Mouse (Mus musculus) lung, adult 2 months (tissue): ENCODE measurements at regions not wholly inside any gene's neighbourhood (a gene's known extent, or its start where the extent isn't known, plus 50 kb on each side); places are given as distances from the start of the nearest gene placed in this dataset.

Source experiments
- CTCF ChIP-seq: fragments of 200-500 bp; IDR thresholded peaks from 2 replicates; pipeline ENCODE4 v1.5.1; 2011; ENCODE audit warnings: mild to moderate bottlenecking, low read length, control low read depth; ENCODE audit not compliant: insufficient read depth
- POLR2A ChIP-seq: fragments of 200-500 bp; IDR thresholded peaks from 2 replicates; pipeline ENCODE4 v1.6.1; 2011; ENCODE audit warnings: low read depth, mild to moderate bottlenecking, control low read depth, low read length, borderline replicate concordance; ENCODE audit errors: extremely low read depth

DNA sequence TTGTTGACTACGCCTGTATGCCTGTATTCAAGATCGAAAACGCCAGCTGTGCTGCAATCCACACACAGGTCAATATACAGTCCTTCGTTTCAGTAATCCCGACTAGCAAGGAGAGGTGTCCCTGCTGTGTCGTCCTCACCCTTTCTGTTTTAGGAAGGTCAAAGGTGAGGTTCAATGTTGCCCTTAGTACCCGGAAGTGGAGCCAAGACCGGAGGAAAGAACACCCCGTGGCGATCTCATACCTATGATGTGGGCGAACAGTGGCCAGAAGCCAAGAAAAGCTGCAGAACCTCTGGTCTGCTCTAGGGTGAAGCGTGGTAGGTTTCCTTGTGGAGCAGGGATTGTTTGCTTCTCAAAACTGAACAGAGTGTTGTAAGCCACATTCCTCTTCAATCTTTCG, 217.9 kb upstream of the Nr2f2 start:
- no peak for TF ChIP-seq CTCF
- no peak for TF ChIP-seq POLR2A
